Mouse (Mus musculus) cerebellum, adult 8-10 months (tissue): ENCODE measurements at regions not wholly inside any gene's neighbourhood (a gene's known extent, or its start where the extent isn't known, plus 50 kb on each side); places are given as distances from the start of the nearest gene placed in this dataset.

Experiments
- DNase-seq: peaks from one replicate; pipeline ENCODE4 v3.0.0; 2022

DNA sequence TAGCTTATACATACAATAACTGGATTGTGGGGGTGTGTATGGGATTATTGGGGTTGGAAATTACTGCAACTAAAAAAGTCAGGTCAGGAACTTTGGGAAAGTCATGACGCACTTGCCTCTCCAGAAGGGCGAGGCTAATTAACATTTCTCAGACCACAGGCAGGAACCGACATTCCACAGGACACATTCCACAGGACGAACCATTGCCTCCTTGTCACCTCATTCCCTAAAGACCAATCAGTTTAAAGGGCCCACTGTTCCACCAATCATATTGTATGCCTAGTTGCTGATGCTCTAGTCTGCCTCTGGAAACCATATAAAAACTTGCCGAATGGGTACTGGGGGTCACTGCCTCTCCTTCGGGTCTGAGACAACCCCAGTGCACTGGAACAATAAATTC is 113.0 kb upstream of the Pcgf5 start:
- DNase-seq: no peak

DNA sequence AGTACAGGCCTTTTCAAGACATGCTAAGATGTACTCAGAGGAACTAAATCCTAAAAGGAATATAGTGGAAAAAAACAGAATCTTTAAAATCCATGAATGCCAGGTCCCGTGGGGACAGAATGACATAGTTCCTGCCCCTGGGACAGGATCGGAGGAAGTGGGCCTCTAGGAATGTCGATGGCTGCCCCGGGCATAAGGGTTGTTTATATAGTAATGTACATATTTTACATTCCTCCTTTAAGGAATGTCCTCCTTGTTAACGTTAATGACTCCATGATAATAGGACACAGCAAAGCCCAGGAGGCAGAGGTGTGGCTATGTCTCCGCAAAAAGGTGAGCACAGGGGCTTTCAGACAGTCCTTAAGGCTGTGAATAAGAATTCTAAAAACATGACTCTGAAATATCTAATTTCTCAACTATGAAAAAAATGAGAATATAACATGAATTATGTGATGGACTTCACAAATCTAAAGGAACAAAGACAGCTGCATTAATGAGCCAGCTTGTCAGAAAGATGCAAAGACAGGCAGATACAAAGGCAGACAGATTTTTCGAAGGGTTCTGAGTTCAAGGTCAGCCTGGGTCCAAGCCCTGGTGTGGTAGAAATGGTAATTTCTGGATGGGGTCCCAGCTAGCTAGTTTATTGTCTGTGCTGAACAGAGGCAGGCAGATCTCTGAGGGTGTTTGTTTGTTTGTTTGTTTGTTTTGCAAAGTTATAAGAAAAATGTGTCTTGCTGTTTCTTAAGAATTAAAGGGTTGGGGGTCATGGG is 111.3 kb upstream of the Pcgf5 start:
- DNase-seq: no peak

DNA sequence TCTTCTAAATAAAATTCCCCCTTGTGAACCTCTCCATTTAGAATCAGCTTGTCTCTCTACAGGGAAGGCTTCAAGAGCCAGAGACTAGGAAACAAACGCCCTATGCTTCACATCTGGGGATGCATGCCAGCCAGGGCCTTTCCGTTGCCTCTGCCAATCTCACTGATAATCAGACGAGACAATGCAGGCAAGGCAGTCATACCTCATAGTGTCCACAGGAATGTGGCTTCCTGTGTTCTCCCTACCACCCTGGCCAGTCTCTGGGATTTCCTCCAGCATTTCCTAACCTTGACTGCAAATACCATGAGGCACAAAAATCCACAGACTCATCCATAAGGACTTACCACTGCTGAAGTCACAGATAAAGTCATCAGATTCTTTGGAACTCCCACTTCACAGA is 110.4 kb upstream of the Pcgf5 start:
- DNase-seq: no peak

- no peak for DNase-seq
These were observed 109.6 kb upstream of the Pcgf5 start for GRCm38 (mm10) chr19:36238536-36238935.

DNA sequence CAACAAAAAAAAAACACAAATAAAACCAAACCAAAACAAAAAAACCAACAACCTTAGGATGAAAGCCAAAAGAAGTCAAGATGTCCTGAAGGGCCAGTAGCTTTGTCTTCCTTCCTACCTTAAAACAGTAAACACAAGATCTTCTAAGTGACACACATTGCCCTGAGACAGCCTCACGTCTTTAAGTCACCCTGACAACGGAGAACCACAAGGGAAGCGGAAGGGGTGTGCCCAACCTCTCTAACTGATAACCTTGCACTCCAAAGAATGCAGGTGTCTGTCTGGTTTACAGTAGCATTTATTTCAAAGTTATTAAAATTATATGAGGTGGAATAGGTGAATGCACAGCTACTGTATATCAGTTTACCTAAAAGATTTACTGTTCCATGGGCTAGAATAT is 105.7 kb upstream of the Pcgf5 start:
- no peak for DNase-seq

- DNase-seq: no peak
These were observed 105.2 kb upstream of the Pcgf5 start for GRCm38 (mm10) chr19:36242946-36243345.

DNA sequence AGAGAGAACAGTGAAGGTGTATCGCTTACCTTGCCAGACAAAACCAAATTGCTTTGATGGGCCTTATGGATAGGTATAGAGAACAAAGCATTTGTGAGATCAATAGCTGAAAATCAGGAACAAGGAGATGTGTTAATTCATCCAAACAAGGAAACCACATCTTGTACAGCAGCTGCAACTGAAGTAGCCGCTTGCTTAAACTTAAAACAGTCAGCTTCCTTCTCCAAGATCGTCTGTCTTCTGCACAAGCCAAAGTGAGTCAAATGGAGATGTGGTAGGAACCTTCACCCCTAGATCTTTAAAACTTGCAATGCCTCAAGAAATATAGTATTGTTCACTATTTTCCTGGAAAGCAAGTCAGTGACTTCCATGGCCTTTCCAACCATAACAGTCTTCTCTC is 95.6 kb upstream of the Pcgf5 start:
- DNase-seq: no peak

- no peak for DNase-seq
These were observed 90.2 kb upstream of the Pcgf5 start for GRCm38 (mm10) chr19:36257748-36258538.

GRCm38 (mm10) chr19:36261819-36262218 is 86.3 kb upstream of the Pcgf5 start:
- no peak for DNase-seq

- DNase-seq: no peak
These were observed 84.2 kb upstream of the Pcgf5 start for GRCm38 (mm10) chr19:36263923-36264322.

- DNase-seq: no peak
These were observed 83.7 kb upstream of the Pcgf5 start for GRCm38 (mm10) chr19:36264397-36264796.

GRCm38 (mm10) chr19:36265276-36265675 is 82.8 kb upstream of the Pcgf5 start:
- no peak for DNase-seq

DNA sequence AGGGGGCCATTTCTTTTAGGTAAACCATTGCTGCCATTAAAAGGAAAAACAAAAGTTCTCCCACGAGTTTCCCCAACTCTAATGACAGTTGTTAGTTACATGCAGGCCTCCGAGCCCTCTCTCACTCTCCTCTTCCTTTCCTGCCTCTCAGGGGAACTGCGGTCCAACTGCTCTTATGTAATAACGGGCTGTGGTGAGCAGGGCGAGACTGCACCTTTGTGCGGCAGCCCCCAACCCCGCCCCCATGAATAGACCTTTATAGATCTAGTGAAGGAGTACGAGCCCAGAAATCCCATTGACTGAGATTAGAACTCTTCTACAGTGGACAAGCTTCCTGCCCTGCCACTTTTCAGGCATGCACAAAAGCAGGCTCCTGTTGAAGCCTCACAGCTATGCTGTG is 81.8 kb upstream of the Pcgf5 start:
- DNase-seq: no peak

DNA sequence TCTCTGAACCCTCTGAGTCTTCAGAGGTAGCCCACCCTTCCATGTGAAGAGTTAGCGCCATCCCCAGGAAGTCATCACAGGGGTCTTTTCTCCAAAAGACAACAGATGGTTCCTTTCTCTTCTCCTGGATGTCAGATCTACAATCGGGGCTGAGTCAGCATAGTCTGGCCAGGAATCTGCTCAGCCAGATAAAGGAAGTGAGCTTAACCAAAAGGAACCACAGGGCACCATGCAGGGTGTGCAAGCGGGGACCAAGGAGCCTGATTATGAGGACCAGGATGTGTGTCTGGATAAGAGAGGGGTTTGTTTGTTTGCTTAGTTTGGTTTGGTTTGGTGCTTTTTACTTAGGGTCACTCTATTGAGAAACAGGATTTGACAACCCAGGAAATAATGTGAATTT is 74.6 kb upstream of the Pcgf5 start:
- DNase-seq: no peak

GRCm38 (mm10) chr19:36285465-36285864 is 62.6 kb upstream of the Pcgf5 start:
- no peak for DNase-seq

GRCm38 (mm10) chr19:36290778-36291177 is 57.3 kb upstream of the Pcgf5 start:
- no peak for DNase-seq

GRCm38 (mm10) chr19:36293177-36293969 is 54.7 kb upstream of the Pcgf5 start:
- no peak for DNase-seq
